Mouse (Mus musculus): ENCODE measurements around the gene Acsl3.

Acsl3 gene

DNA sequence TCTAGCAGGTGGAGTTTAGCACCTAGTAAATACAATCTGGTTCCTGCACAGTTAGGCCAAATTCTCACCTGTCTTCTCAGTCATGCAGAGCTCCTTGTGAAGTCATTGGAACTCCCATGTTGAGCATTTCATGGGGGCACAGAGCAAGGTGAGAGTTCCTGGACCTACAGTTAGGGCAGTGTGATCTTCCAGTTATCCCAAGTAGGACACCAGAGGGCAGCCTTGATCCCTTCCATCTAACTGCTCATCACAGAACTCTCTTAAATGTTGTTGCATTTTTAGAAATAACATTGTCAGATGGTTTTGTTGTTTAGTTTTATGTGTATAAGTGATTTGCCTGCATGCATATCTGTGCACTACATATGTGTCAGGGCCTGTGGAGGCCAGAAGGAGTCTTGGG, 29.2 kb downstream of the Acsl3 start:
- peak; percentile 8 for DNase-seq (ENCODE audit: low read depth)

DNA sequence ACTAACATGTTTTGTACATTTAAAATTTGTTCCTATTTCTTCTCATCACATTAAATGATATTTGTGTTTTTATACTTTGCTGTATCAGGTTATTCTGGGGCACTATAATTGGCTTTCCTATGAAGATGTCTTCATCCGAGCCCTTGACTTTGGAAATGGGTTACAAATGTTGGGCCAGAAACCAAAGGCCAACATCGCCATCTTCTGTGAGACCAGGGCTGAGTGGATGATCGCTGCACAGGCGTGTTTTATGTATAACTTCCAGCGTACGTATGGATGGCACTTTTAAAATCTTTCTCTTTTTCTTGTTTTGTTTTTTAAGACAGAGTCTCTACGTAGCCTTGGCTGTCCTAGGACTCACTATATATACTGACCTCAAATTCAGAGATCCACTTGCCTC, 30.5 kb downstream of the Acsl3 start:
- no peak for DNase-seq (ENCODE audit: low read depth)

GRCm38 (mm10) chr1:78694503-78695258, 37.1 kb downstream of the Acsl3 start:
- DNase-seq (ENCODE audit: low read depth) = no peak

DNA sequence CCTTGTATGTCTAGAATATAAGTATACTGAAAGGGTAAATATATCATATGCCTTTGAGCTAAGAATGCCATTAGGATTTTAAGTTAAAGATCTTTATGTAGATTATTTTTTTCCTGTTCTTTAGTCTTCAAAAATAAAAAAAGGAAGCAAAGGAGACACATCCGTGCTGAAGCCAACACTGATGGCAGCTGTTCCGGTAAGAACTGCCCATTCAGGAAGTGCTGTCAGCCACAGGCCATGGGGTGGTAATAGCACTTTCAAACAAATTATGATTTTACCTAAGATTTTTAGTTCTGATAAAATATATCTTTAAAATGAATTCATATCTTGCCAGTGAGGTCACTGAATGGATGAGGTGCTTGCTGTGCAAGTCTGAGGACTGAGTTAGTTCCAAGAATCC, 38.7 kb downstream of the Acsl3 start:
- no peak for DNase-seq (ENCODE audit: low read depth)

GRCm38 (mm10) chr1:78696903-78697302, 39.3 kb downstream of the Acsl3 start:
- DNase-seq (ENCODE audit: low read depth) = no peak

DNA sequence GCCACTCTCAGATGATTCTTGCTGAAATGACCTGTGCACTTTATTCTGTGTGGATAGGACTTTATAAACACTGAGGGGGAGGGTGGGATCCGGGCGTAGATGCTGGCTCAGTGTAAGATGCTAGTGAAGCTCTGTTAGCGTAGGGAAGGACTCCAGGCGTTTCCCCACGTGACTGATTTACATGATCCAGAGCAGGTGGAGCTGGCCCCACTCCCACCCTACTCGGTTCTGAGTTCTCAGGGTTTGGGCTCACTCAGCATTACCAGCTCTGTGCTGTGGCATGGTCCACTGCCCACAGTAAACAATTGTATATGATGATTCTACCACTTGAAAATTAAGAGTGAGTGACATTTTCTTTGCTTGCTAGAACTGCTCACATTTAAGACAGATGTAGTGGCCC, 40.5 kb downstream of the Acsl3 start:
- no peak for DNase-seq (ENCODE audit: low read depth)

GRCm38 (mm10) chr1:78701740-78702139, 44.1 kb downstream of the Acsl3 start:
- DNase-seq (ENCODE audit: low read depth) = no peak

DNA sequence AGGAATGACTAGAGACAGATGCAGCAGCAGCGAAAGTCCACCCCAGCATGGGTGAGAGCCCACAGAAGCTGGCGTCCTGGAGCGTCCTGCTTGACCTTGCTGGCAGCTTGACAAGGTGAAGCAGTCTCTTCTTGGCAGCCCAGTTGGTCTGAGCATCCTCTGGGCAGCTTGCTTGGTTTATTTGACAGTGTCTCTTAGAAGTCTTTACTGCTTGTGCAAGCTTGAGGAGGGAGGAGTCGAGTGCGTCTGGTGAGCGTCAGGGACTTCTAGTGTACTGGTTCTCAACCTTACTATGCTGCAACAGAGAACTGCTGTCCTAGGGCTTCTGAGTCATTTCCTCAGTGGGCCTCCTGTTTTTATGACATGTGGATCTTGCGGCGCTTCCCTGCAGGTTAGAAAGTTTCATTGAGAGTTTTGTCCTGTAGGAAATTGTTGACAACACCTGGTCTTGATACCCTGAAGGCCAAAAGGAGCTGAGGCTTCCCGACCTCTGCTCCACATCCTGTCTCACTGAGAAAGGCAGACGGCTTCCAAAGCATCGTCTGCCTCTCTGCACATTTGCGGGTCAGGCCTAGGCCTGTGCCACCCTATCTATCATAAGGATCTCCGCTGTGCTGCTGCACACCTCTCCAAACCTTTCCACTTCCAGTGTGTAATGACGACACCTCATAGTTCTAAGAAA, 44.8 kb downstream of the Acsl3 start:
- no peak for DNase-seq (ENCODE audit: low read depth)

- no peak for DNase-seq (ENCODE audit: low read depth)
Measured at GRCm38 (mm10) chr1:78702964-78703285, 45.3 kb downstream of the Acsl3 start.

DNA sequence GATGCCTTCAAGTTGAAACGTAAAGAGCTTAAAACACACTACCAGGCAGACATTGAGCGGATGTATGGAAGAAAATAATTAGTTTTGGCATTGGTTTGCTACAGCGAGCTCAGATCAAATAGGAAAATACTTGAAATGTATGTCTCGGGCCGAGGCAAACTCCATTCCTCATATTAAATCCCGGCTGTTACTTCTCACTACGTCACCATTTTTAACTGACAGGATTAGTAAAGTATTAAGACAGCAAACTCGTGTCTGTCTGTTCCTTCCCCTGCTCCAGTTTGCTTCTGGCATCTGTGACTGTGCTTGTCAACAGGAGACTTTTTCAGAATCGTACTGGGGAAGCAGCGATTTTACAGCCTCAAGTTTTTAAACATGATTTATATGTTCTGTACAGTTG, 48.7 kb downstream of the Acsl3 start:
- no peak for DNase-seq (ENCODE audit: low read depth)

- no peak for DNase-seq (ENCODE audit: low read depth)
Measured at GRCm38 (mm10) chr1:78707280-78707679, 49.7 kb downstream of the Acsl3 start.

- no peak for DNase-seq (ENCODE audit: low read depth)
Measured at GRCm38 (mm10) chr1:78710026-78710425, 52.4 kb downstream of the Acsl3 start.

DNA sequence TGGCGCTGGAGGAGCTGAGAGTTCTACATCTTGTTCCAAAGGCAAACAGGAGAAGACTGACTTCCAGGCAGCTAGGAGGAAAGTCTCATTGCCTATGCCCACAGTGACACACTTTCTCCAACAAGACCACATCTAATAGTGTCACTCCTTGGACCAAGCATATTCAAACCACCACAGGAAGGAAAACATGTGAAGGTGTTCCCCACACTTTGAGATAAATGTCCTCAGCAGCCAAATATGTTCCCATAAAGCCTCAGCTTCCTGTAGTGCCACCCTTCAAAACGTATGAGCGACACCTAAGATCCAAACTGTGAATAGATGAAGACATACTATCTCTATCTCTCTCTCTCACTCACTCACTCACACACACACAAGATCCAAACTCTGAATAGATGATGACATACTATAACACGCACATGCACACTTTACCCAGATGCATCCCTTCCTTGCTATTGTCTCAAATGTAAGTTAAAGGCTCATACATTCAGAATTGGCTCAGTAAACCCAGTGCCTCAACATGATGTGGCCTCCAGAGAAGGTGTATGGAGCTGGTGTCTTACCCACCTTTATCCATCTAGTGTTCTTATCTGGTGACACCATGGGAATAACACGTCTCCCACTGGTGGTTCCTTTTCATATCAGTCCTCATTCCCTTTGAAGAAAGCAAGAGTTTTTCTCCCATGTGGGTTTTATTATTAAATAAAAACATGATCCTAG, 53.1 kb downstream of the Acsl3 start:
- no peak for DNase-seq (ENCODE audit: low read depth)

DNA sequence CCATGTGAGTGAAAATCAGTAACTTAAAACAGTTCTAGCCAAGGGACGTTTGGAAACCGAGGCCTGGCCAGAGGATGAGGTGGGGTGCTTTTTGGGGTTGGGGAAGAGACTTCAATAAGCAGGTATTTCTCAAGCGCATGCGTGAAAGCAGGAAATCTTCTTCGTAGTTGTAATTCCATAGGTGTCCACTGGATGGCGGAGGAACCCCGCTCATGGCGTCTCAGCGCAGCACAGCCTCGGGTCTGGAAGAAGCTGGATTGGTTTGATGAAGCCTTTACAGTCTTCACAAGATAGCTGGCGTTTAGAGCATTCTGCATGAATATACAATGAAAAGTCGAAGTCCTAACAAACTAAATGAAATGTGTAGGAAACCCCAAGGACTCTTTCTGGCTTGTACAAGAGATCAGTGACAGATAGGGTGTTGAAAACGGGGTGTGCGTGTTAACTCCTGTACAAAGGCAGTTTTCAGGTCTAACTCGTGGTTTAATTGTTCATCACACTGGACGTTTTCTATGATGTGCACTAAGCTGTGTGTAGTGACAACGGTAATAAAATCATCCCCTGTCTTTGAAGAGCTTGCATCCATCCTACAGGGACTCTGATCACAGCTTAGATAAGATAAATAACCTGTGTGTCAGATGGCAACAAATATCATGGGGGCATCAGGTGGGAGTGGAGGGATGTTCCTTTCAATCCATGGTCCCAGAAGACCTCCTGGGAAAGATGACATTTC, 67.0 kb downstream of the Acsl3 start:
- DNase-seq (ENCODE audit: low read depth) = peak; percentile 40

GRCm38 (mm10) chr1:78725191-78725490, 67.5 kb downstream of the Acsl3 start:
- DNase-seq (ENCODE audit: low read depth) = no peak

- DNase-seq (ENCODE audit: low read depth) = no peak
Measured at GRCm38 (mm10) chr1:78725617-78726223, 68.1 kb downstream of the Acsl3 start.

GRCm38 (mm10) chr1:78730114-78730720, 72.6 kb downstream of the Acsl3 start:
- no peak for DNase-seq (ENCODE audit: low read depth)

- DNase-seq (ENCODE audit: low read depth) = no peak
Measured at GRCm38 (mm10) chr1:78732290-78732689, 74.7 kb downstream of the Acsl3 start.

DNA sequence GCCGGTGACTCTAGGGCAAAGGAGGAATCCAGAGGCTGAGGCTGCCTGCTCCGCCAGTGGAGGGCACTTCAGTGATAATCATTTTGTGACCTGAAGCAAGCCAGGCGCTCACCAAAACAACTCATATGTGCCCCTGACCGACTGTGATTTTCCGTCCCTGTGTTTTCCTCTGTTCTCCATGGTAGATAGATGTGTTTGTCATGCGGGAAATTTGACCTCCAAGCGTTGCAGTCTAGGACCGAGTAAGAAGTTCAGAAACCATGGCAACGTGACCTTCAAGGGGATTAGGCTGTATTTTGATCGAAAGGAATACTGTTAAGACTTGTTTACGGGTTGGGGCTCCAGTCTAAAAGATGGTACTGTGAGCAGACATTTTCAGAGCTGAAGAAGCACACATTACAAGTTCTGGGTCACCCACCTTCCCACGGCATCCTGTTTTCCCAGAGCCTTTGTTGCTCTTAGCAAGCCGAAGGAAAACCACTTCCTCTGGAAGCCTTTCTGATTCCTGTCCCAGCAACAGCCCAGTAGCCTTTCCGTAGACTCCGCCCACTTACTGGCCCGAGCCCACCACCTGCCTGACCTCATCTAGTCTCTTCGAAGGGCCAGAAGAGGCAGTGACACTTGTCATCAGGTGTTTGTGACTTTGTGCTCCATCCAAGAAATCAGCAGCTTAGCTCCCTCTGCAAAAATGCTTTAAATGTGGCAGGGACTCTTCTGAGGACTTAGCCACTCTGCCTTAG, 76.8 kb downstream of the Acsl3 start:
- DNase-seq (ENCODE audit: low read depth) = no peak

DNA sequence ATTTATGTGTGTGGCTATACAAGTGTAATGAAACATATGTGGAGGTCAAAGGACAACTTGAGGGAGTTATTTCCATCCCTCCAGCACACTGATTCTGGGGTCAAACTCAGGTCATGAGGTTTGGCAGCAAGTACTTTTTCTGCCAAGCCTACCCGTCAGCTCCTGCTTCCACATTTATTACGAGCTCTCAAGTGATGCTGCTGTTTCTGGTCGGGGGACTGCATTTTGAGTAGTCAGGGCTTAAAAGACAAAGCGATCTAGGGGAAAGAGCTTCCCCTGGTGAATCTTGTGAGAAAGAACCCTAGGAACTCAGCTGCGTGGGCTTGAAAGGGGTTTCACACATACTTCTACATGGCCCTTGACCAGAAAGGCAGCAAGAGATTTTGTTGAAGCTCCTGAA, 80.0 kb downstream of the Acsl3 start:
- DNase-seq (ENCODE audit: low read depth) = no peak

- DNase-seq (ENCODE audit: low read depth) = no peak
Measured at GRCm38 (mm10) chr1:78740676-78741075, 83.1 kb downstream of the Acsl3 start.
